Mouse (Mus musculus): ENCODE measurements around the gene Rybp.

Gene Rybp

GRCm38 (mm10) chr6:100301410-100302108 lies 14.3 kb upstream of the Rybp start:
- TF ChIP-seq GATA4 (IDR thresholded peaks at IDR 0.05; ENCODE audit: insufficient replicate concordance, low read length), result no peak

DNA sequence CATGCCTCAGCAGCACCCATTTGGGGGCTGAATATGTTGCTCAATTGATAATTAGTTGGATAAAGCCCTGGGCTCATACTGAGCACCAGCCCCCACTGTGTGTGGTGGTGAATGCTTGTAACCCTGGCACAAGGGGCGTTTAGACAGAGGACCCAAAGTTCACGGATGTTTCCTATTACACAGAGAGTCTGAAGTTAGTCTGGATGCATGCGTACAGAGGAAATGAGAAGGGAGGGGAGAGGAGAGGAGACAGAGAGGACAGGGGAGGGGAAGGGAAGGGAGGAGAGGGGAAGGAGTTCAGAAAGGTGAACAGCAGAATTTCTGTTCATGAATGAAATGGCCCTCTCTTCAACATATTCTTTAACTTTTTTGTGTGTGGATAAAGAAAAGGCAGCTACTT lies 13.5 kb upstream of the Rybp start:
- TF ChIP-seq GATA4 (IDR thresholded peaks at IDR 0.05; ENCODE audit: insufficient replicate concordance, low read length), result no peak

DNA sequence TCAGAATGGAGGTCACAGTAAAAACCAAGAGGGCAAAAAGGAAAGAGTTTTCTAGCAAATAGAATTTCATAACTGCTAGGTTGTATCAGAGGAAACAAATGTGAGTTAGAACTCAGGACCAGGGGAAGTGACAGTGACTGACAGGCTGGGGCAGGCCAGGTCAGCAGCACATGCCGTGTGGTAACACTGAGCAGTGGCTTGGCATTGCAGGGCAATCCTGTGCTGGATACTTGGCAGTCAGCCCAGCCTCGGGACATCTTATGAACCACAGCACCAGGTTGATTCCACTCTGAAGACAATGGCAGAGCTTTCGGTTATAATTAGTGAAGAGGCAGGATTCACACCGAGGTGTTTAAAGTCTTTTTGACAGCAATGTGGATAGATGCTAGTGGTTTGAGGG lies 11.7 kb upstream of the Rybp start:
- TF ChIP-seq GATA4 (IDR thresholded peaks at IDR 0.05; ENCODE audit: insufficient replicate concordance, low read length), result no peak

DNA sequence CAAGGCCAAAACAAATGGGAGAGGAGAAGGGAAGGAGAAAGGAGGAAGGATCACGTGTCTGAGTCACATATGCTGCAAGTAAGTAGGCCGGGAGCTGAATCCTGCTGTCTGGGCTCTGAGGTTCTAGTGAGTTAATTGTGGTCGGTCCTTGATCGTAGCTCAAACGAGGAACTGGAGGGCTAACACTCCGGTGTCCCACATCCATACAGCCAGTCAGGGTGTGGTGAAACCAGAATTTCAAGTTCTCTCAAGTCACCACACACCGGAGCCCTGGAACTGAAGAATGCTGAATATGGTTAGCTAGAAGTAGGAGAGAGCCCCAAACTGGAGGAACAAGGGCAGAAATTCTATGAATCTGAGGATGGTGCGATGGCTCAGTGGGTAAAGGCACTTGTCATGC lies 10.3 kb upstream of the Rybp start:
- TF ChIP-seq GATA4 (IDR thresholded peaks at IDR 0.05; ENCODE audit: insufficient replicate concordance, low read length), result no peak

DNA sequence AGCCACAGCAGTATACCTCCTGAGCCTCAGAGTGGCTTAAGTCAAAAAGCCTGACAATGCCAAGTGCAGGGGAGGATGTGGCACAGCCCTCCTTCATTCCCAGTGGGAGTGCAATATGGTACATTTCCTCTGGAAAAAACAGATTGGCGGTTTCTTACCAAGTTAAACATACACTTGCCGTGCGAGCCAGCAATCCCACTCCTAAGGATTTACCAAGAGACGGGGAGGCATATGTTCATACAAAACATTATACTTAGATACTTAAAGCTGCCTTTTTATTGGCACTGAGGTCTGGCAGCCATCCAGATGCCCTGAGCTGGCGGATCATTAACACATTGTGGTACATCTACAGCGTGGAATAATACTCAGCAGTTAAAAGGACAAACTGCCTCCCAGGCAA lies 5.1 kb upstream of the Rybp start:
- TF ChIP-seq GATA4 (IDR thresholded peaks at IDR 0.05; ENCODE audit: insufficient replicate concordance, low read length), result no peak

- no peak for TF ChIP-seq GATA4 (IDR thresholded peaks at IDR 0.05; ENCODE audit: insufficient replicate concordance, low read length)
Measured at GRCm38 (mm10) chr6:100289058-100289457, 1.8 kb upstream of the Rybp start.

- peak; percentile 26; the same call in 1 of the 2 replicates for TF ChIP-seq GATA4 (IDR thresholded peaks at IDR 0.05; ENCODE audit: insufficient replicate concordance, low read length)
Measured at GRCm38 (mm10) chr6:100288730-100289035, 1.4 kb upstream of the Rybp start.

- no peak for TF ChIP-seq GATA4 (IDR thresholded peaks at IDR 0.05; ENCODE audit: insufficient replicate concordance, low read length)
Measured at GRCm38 (mm10) chr6:100288016-100288729, 888 bp upstream of the Rybp start.

- TF ChIP-seq GATA4 (IDR thresholded peaks at IDR 0.05; ENCODE audit: insufficient replicate concordance, low read length), result no peak
Measured at GRCm38 (mm10) chr6:100286573-100287333, 532 bp downstream of the Rybp start.

DNA sequence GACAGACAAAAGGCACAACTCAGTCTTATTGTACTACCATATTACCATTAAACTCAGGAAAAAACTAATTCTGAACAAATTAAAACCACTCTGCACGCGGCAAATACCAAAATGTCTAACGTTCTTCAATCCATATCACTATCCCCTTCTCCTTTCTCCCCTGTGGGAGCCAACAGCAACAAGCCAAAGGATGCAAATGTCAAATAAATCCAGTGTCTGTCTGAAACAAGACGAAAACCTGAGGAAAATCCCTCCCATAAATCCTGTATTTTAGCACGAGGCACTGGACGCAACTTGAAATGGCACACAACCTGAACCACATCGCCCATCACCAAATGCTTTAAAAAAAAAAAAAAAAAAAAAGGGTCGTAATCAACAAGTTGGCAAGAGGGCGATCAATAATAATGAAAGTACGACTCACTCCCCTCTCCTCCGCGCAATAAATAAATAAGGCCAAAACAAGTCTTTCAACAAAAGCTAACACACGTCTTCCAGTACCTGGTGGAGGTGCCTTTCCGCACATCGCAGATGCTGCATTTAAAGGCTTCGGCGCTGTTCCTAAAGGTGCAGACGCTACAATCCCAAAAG lies 1.2 kb downstream of the Rybp start:
- TF ChIP-seq GATA4 (IDR thresholded peaks at IDR 0.05; ENCODE audit: insufficient replicate concordance, low read length), result no peak

GRCm38 (mm10) chr6:100278841-100279240 lies 8.4 kb downstream of the Rybp start:
- no peak for TF ChIP-seq GATA4 (IDR thresholded peaks at IDR 0.05; ENCODE audit: insufficient replicate concordance, low read length)

DNA sequence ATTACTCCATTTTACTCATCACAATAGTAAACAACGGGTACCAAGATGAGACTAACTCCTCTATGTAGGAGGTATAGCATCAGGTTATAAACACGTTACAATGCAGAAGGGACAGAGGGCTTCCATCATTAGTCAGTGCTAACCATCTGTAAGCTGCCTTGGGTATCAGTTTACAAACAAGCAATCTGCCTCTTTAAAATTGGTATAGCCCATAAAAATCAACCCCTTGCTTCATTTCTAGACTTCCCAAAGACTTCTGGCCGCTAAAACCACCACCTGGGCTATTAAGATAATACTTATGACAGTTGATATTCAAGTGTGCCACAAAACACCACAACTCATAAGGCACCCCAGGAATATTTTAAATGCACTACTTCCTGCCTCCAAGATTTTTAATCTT lies 10.9 kb downstream of the Rybp start:
- no peak for TF ChIP-seq GATA4 (IDR thresholded peaks at IDR 0.05; ENCODE audit: insufficient replicate concordance, low read length)

DNA sequence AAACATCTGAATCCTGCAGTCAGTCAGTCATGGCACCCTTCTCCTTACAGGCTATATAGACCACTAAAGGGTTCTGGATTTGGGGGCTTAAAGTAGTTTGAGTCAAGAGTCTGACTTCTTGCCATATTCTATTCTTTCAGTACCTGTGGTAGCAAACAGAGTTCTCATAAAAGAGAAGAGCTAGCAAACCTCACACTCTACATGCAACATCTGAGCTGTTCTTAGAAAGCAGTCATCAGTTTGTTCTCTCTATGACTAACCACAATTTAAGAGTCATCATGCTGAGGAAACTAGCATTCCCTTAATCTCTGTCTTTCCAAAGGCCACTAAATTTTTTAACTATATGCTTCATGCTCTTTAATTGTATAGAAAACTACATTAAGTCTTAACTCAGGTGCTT lies 11.6 kb downstream of the Rybp start:
- TF ChIP-seq GATA4 (IDR thresholded peaks at IDR 0.05; ENCODE audit: insufficient replicate concordance, low read length), result no peak

- no peak for TF ChIP-seq GATA4 (IDR thresholded peaks at IDR 0.05; ENCODE audit: insufficient replicate concordance, low read length)
Measured at GRCm38 (mm10) chr6:100273556-100273955, 13.7 kb downstream of the Rybp start.

DNA sequence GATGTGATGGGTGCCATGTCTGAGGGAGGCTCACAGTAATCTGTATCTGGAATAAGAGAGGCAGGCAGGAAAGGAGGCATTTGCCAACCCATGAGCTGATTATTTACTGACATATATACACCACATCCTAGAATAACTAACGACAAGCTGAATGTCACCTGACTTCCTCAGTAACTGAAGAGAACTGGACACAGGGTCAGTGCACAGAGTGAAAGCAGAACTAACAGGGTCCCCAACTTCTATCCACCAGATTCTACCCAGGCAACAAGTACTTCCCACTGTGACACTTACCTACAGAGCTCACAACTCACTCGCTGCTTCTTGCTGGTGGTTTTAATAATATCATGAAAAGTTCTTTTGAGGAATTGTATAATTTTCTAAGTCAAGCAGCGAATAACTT lies 15.3 kb downstream of the Rybp start:
- no peak for TF ChIP-seq GATA4 (IDR thresholded peaks at IDR 0.05; ENCODE audit: insufficient replicate concordance, low read length)

DNA sequence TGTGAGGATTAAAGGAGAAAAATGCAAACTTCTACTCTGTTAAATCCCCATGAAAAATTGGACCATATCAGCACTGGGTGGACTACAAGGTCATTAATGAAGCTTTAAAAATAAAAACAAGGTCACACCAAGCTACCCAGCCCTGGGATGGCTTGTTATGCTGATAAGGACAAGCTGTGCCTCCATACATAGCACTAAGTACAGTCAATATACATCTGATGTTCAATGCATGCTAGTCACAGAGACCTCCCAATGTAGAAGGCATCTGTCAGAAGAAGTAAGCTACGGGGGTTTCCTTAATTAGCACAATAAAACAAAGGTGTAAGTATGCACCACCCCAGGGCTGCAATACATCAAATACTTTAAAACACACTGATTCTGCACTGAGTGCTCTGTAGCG lies 16.5 kb downstream of the Rybp start:
- no peak for TF ChIP-seq GATA4 (IDR thresholded peaks at IDR 0.05; ENCODE audit: insufficient replicate concordance, low read length)
